Mouse (Mus musculus) kidney, adult 2 months (tissue): Measurements from ENCODE around the gene Ttc6. TPM values are rescaled to one million over a fixed set of nuclear protein-coding genes. Genes with fewer than 3 reads are reported as not detected.

ENCODE experiments used
- DNase-seq: peaks from one replicate; pipeline ENCODE4 v3.0.0; 2021
- H3K27ac ChIP-seq: fragments of 200-500 bp; 2 replicates; pipeline ENCODE4 v1.5.1; 2012; ENCODE audit warnings: low read depth, low read length, control low read depth, inconsistent platforms; ENCODE audit not compliant: insufficient read depth
- H3K27me3 ChIP-seq: fragments of 200-500 bp; replicated peaks from 2 replicates; pipeline ENCODE4 v1.6.1; 2012; ENCODE audit warnings: mild to moderate bottlenecking, moderate library complexity, low read length, inconsistent platforms; ENCODE audit not compliant: control insufficient read depth, insufficient read depth
- H3K36me3 ChIP-seq: fragments of 200-500 bp; 2 replicates; pipeline ENCODE4 v1.6.1; 2012; ENCODE audit warnings: mild to moderate bottlenecking, moderate library complexity, low read length, inconsistent platforms; ENCODE audit not compliant: control insufficient read depth, insufficient read depth
- H3K4me1 ChIP-seq: fragments of 200-500 bp; 2 replicates; pipeline ENCODE4 v1.6.1; 2011; ENCODE audit warnings: low read length; ENCODE audit not compliant: control insufficient read depth, insufficient read depth
- H3K4me3 ChIP-seq: fragments of 200-500 bp; 2 replicates; pipeline ENCODE4 v1.5.1; 2011; ENCODE audit warnings: mild to moderate bottlenecking, low read depth, low read length, control low read depth; ENCODE audit not compliant: insufficient read depth
- CTCF ChIP-seq: fragments of 200-500 bp; conservative IDR thresholded peaks from 2 replicates; pipeline ENCODE4 v1.5.1; 2011; ENCODE audit warnings: low read depth, mild to moderate bottlenecking, control low read depth, low read length, moderate library complexity, mixed read lengths; ENCODE audit not compliant: insufficient read depth, insufficient read length
- POLR2A ChIP-seq: fragments of 200-500 bp; IDR thresholded peaks from one replicate; pipeline ENCODE4 v1.6.1; 2011; ENCODE audit warnings: low read depth, low read length, control low read depth
- WGBS: fragments of 180-500 bp; shearing (Covaris S2); methylation state at CpG from one replicate; pipeline ENCODE4 v1.1.7; 2018; 5-methylcytosine and 5-hydroxymethylcytosine counted together
- polyA plus RNA-seq: library from polyadenylated mRNA; depleted of rRNA; stranded (reverse); fragments of >200 nt; gene quantifications from 2 replicates; pipeline ENCODE4 v1.2.3, GENCODE M21; 2012

Gene Ttc6
- polyA plus RNA-seq, 1 experiment = 0.02 TPM

GRCm38 (mm10) chr12:57541931-57542745 lies 21.8 kb upstream of the Ttc6 start:
- H3K27me3 ChIP-seq = peaks cover 27% of the 10 kb centered on the region
- no peak overlapping the region for H3K4me3 ChIP-seq
- H3K27ac ChIP-seq = no peak overlapping the region

GRCm38 (mm10) chr12:57542746-57543626 lies 20.9 kb upstream of the Ttc6 start:
- DNase-seq = no peak
- Histone ChIP-seq H3K4me1 (no peaks in the 10 kb centered on the region), H3K27ac (no peak overlapping the region), H3K4me3 (no peak overlapping the region), H3K36me3 (no peaks in the 10 kb centered on the region), H3K27me3 (peaks cover 29% of the 10 kb centered on the region)
- 4% methylated on average over 63 of the region's 63 CpGs for WGBS
- TF ChIP-seq CTCF (no peak), POLR2A (no peak)

More at GRCm38 (mm10) chr12:57541931-57542745, 21.8 kb upstream of the Ttc6 start:
- WGBS = 3% methylated on average over 46 of the region's 46 CpGs
- H3K36me3 ChIP-seq = no peaks in the 10 kb centered on the region
- TF ChIP-seq POLR2A (no peak), CTCF (no peak; the same call in 1 of the 2 replicates)
- no peaks in the 10 kb centered on the region for H3K4me1 ChIP-seq
- DNase-seq = no peak

DNA sequence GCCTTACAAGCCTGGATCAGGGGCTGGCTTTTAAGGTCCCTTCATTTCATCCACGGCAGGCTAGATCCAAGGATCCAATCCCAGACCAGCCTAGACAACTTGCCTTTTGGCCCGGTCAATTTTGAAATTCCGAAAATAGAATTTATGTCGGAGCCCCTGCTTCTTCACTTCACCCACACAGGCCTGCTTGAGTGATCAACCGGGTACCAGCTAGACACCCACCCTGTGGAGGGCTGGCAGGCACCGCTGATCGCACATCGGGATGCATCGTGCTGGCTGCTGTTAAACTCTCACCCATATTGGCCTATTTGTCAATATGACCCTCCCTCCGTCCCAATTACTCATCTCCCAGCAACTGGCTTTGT lies 20.3 kb upstream of the Ttc6 start:
- TF ChIP-seq POLR2A (no peak), CTCF (no peak)
- peaks cover 29% of the 10 kb centered on the region for H3K27me3 ChIP-seq
- H3K4me3 ChIP-seq = no peak overlapping the region
- H3K27ac ChIP-seq = no peak overlapping the region
- WGBS = 6% methylated on average over 10 of the region's 10 CpGs
- H3K4me1 ChIP-seq = no peaks in the 10 kb centered on the region
- DNase-seq = no peak
- no peaks in the 10 kb centered on the region for H3K36me3 ChIP-seq

DNA sequence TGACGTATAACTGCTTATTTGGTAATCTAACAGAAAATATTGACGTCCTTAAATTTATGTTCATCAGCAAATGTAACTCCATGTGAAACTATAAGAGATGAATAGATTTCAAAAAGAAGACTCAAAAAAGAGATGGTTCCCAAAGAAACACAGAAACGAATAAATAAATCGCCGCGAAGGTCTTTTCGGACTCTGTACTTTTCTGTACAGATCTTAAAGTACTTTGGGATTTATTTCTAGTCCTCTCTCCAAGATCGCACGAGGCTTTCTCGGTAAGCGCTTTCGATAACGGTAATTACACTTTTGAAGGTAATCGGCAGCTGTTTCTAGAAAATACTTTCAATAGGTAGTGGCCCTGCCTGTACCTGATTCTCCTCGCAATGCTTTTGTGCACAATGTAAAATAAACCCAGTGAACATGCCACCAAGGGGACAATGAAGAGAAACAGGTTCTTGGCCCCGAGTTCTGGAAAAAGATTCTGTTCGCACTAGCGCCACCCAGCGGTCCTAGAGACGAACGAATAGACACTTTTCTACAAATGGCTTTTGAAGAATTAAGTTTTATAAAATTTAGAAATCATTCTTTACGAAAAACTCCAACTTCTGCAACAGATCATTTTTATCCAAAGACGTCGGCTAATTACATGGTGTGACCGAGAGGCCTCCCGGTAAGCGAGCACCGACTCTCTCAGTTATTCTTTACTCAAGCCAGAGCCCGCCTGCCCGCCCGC lies 19.1 kb upstream of the Ttc6 start:
- no peaks in the 10 kb centered on the region for H3K36me3 ChIP-seq
- no peaks in the 10 kb centered on the region for H3K4me1 ChIP-seq
- TF ChIP-seq CTCF = peak; percentile 50
- TF ChIP-seq POLR2A = no peak
- no peak overlapping the region for H3K4me3 ChIP-seq
- H3K27ac ChIP-seq = no peak overlapping the region
- peak; percentile 62 for DNase-seq
- peaks cover 27% of the 10 kb centered on the region for H3K27me3 ChIP-seq
- 2% methylated on average over 31 of the region's 31 CpGs for WGBS

DNA sequence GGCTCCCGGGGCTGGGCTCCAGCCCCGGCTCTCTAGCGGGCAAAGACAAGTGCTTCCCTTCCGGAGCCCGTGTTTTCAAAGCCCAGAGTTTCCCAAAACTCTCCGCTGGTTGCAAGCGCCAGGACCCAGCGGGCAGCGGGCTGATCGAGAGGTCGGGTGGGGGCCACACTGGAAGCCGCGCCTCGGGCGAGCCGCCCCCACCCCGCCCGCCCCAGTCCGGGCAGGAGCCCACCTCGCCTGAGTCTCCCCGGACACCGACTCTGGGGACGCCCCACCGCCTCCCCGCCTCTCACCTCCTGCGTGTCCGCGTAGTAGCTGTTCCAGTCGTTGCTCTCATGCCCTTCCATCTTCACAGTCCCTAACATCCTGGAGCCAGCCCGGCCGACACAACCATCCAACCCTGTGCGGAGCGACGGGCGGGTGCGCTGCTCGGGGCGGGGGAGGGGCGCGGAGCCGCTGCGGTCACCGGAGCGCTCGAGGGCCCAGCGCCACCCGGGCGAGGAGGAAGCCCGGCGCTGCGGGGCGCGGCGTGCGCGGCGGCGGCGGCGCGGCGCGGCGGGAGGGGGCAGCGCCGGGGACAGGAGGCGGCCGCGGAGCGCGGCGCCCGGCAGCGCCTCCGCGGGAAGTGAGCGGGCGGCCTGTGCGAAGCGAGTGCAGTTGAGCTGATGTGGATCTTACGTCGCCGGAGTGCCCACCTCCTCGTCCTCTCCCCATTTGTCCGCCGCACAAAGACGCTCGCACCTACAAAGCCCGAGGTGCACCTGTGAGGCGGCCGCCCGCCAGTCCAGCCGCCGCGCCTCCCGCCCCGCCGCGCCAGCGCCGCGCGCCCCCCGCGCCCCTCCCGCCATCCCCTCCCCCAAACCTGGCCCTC lies 18.3 kb upstream of the Ttc6 start:
- Histone ChIP-seq H3K36me3 (no peaks in the 10 kb centered on the region), H3K27ac (no peak overlapping the region), H3K4me3 (peak overlapping the region; percentile 38; the same call in 1 of the 2 replicates), H3K27me3 (peaks cover 27% of the 10 kb centered on the region), H3K4me1 (no peaks in the 10 kb centered on the region)
- no peak for DNase-seq
- 3% methylated on average over 101 of the region's 106 CpGs for WGBS
- TF ChIP-seq CTCF (no peak), POLR2A (no peak)

DNA sequence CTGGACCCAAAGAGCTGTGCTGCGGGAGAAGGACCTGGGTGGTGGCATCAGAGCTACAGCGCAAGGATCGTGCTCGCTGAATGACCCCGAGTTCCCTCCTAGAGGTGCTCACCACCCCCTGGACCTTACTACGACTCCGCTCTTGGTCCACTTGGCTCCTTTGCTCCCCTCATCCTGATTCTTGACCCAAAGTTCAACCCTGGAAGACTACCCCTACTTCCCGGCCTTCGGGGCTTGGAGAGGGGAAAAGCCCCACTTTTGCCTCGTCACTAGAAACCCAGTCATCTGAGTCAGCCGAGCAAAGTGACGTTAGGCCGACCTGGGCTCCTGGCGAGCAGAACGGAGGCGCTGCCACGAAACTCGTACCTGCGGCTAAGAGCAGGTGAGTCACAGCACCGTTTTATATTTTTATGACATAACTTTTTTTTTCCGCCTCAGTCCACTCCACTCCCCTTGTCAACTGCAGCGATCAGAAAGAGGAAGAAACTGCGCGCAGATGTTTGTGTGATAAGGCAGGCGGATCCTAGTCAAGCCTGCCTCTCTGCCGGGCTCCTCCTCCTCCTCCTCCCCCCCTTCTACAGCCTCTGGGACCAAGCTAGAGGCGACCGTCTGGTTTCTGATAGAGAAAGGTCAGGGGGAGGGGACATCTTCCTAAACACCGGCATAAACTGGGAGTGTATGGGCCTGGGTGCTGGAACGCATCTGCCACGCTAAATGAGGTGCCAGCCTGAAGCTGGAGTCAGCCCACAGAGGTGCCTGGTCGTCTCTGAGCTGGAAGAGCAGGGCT lies 17.3 kb upstream of the Ttc6 start, which contains the start of gene Foxa1:
Foxa1 (minus strand) TSS at position 502 of the 787 bp plus-strand sequence.
- Histone ChIP-seq H3K4me1 (no peaks in the 10 kb centered on the region), H3K36me3 (no peaks in the 10 kb centered on the region), H3K27ac (no peak within 1 kb of the TSS), H3K27me3 (peaks cover 28% of the 10 kb centered on the region), H3K4me3 (peak within 1 kb of the TSS; percentile 38; the same call in 1 of the 2 replicates)
- no peak for DNase-seq
- WGBS = 4% methylated on average over 32 of the region's 32 CpGs
- no peak for TF ChIP-seq CTCF
- TF ChIP-seq POLR2A = no peak
